ENCODE assay signal across 8 mouse cellular contexts in the genomic region with DNA sequence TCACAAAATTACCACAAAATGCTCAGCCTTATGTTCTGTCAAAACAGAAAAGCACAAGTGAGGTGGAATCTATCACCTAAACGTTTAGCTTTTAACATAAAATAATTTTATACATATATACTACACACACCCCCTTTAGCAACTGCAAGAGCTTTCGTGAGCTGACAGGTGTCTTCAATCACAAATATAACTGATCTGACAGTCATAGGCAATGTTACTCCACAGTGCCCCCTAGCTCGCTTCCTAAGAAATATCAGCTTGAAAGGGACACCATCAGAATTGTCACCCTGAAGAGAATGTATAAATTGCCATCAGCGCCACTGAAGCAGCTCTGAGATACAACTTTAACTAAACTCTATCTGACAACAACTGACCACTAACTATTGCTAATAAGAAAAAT. TPM values are rescaled to one million over a fixed set of nuclear protein-coding genes. Genes with fewer than 3 reads are reported as not detected.
A peak's percentile ranks its signal among the peaks of the same experiment; 100 is the strongest.
DNase-seq lines count a peak whose midpoint lies in the region; ATAC-seq and TF ChIP-seq lines count a peak whose summit lies in the region.

No protein-coding gene starts in this region.

- no peak overlapping the region for H3K4me2 ChIP-seq in kidney, embryonic 16.5 days (replicated peaks; ENCODE audit: low read depth, low read length)
- H3K4me2 ChIP-seq in midbrain, embryonic 16.5 days (ENCODE audit: low read length): peak overlapping the region; percentile 31; the same call in 1 of the 2 replicates

- H3K27ac ChIP-seq in kidney, adult 2 months (ENCODE audit: insufficient read depth, low read depth, low read length): no peak overlapping the region
- no peak overlapping the region for H3K27ac ChIP-seq in kidney, embryonic 16.5 days (ENCODE audit: low read length)
- no peak overlapping the region for H3K27ac ChIP-seq in midbrain, embryonic 16.5 days (ENCODE audit: low read length)

- intact Hi-C loops in left cerebral cortex, postnatal 4 days (cut with DNase I): no loop called here

- peak; percentile 70 for DNase-seq in kidney, adult 2 months
- DNase-seq in brain, adult 2 months (ENCODE audit: low read depth, low spot score): peak; percentile 90
- peak; percentile 76 for DNase-seq in heart, postnatal 4 days
- peak; percentile 61 for DNase-seq in left cerebral cortex, postnatal 4 days
- peak; percentile 89 for DNase-seq in splenic B cell, adult 2 months (ENCODE audit: low read depth, low spot score)

- H3K27me3 ChIP-seq in kidney, adult 2 months (replicated peaks; ENCODE audit: control insufficient read depth, insufficient read depth, low read length): no peaks in the 10 kb centered on the region
- no peaks in the 10 kb centered on the region for H3K27me3 ChIP-seq in kidney, embryonic 16.5 days (ENCODE audit: insufficient read depth, low read length)
- no peaks in the 10 kb centered on the region; the same call in 1 of the 2 replicates for H3K27me3 ChIP-seq in erythroblast, embryonic 14.5 days (ENCODE audit: control insufficient read depth)
- H3K27me3 ChIP-seq in midbrain, embryonic 16.5 days (ENCODE audit: control insufficient read depth, insufficient read depth, low read depth, low read length): no peaks in the 10 kb centered on the region
- no peaks in the 10 kb centered on the region for H3K27me3 ChIP-seq in splenic B cell, adult 2 months (ENCODE audit: control insufficient read depth, insufficient read depth, low read length, poor library complexity, severe bottlenecking)

- H3K36me3 ChIP-seq in kidney, adult 2 months (ENCODE audit: control insufficient read depth, insufficient read depth, low read length): no peaks in the 10 kb centered on the region
- H3K36me3 ChIP-seq in kidney, embryonic 16.5 days (ENCODE audit: insufficient read depth, low read length): no peaks in the 10 kb centered on the region
- H3K36me3 ChIP-seq in erythroblast, embryonic 14.5 days (ENCODE audit: control insufficient read depth): no peaks in the 10 kb centered on the region; the same call in 1 of the 2 replicates
- no peaks in the 10 kb centered on the region for H3K36me3 ChIP-seq in midbrain, embryonic 16.5 days (ENCODE audit: control insufficient read depth, insufficient read depth, low read length)
- H3K36me3 ChIP-seq in splenic B cell, adult 2 months (ENCODE audit: control insufficient read depth, insufficient read depth, low read length, poor library complexity, severe bottlenecking): no peaks in the 10 kb centered on the region

- 6% methylated on average over 4 of the region's 4 CpGs for WGBS in kidney, adult 2 months
- WGBS in kidney, embryonic 16.5 days: 6% methylated on average over 4 of the region's 4 CpGs
- 4% methylated on average over 4 of the region's 4 CpGs for WGBS in midbrain, embryonic 16.5 days

- ATAC-seq in kidney, embryonic 16.5 days (ENCODE audit: low FRiP score, low TSS enrichment): no peak
- ATAC-seq in midbrain, embryonic 16.5 days: no peak

- H3K4me3 ChIP-seq in kidney, adult 2 months (ENCODE audit: insufficient read depth, low read depth, low read length): no peak overlapping the region
- no peak overlapping the region for H3K4me3 ChIP-seq in kidney, embryonic 16.5 days (ENCODE audit: low read length)
- peak overlapping the region; percentile 89 for H3K4me3 ChIP-seq in erythroblast, embryonic 14.5 days (replicated peaks)
- H3K4me3 ChIP-seq in midbrain, embryonic 16.5 days (ENCODE audit: low read depth, low read length): no peak overlapping the region

- no peaks in the 10 kb centered on the region for H3K9me3 ChIP-seq in kidney, embryonic 16.5 days (ENCODE audit: low read length)
- H3K9me3 ChIP-seq in erythroblast, embryonic 14.5 days (ENCODE audit: control insufficient read depth, low read length): no peaks in the 10 kb centered on the region
- no peaks in the 10 kb centered on the region for H3K9me3 ChIP-seq in midbrain, embryonic 16.5 days (replicated peaks; ENCODE audit: control insufficient read depth, low read length, poor library complexity, severe bottlenecking)

- no peaks in the 10 kb centered on the region for H3K4me1 ChIP-seq in kidney, adult 2 months (ENCODE audit: control insufficient read depth, insufficient read depth, low read length)
- H3K4me1 ChIP-seq in kidney, embryonic 16.5 days (ENCODE audit: insufficient read depth, low read length): peaks cover 11% of the 10 kb centered on the region
- peaks cover 46% of the 10 kb centered on the region for H3K4me1 ChIP-seq in erythroblast, embryonic 14.5 days (ENCODE audit: control insufficient read depth)
- peaks cover 15% of the 10 kb centered on the region for H3K4me1 ChIP-seq in midbrain, embryonic 16.5 days (ENCODE audit: control insufficient read depth, insufficient read depth, low read length)

- peak; percentile 37 for TF ChIP-seq CTCF in kidney, adult 2 months (conservative IDR thresholded peaks at IDR 0.05; ENCODE audit: insufficient read depth, insufficient read length, low read depth, low read length)

- no peak overlapping the region for H3K9ac ChIP-seq in kidney, embryonic 16.5 days (replicated peaks; ENCODE audit: low read length)
- no peak overlapping the region for H3K9ac ChIP-seq in midbrain, embryonic 16.5 days (ENCODE audit: low read depth, low read length)

- no peak for TF ChIP-seq POLR2A in kidney, adult 2 months (IDR thresholded peaks at IDR 0.05; ENCODE audit: low read depth, low read length)

RNA-seq across cellular contexts. Expression of a gene that starts 2.0 kb away (rescaled TPM):
- polyA plus RNA-seq in kidney, adult 2 months (2012; rRNA removed): 18.5 and 20.0 TPM in 2 replicates
- 15.5 and 19.4 TPM in 2 replicates for polyA plus RNA-seq in kidney, embryonic 16.5 days (2015; fragmentation: Nextera tagmentation; extraction: Ambion mirVana)
- polyA plus RNA-seq in erythroblast, embryonic 14.5 days (2012): 1.0 and 1.2 TPM in 2 replicates
- total RNA-seq in heart, postnatal 4 days (2021): 10 to 100 TPM; 30.8 to 30.9 TPM
- total RNA-seq in left cerebral cortex, postnatal 4 days (2021): 10 to 100 TPM; 54.9 TPM
- 19.5 and 20.2 TPM in 2 replicates for polyA plus RNA-seq in midbrain, embryonic 16.5 days (2015; fragmentation: Nextera tagmentation; extraction: Ambion mirVana)

RNA-seq across cellular contexts. Expression of a gene that starts 53.9 kb away (rescaled TPM):
- polyA plus RNA-seq in kidney, adult 2 months (2012; rRNA removed): not detected in 2 replicates
- polyA plus RNA-seq in kidney, embryonic 16.5 days (2015; fragmentation: Nextera tagmentation; extraction: Ambion mirVana): not detected in 2 replicates
- not detected in 2 replicates for polyA plus RNA-seq in erythroblast, embryonic 14.5 days (2012)
- not detected for total RNA-seq in heart, postnatal 4 days (2021)
- total RNA-seq in left cerebral cortex, postnatal 4 days (2021): not detected
- polyA plus RNA-seq in midbrain, embryonic 16.5 days (2015; fragmentation: Nextera tagmentation; extraction: Ambion mirVana): not detected in 2 replicates
